11 mouse cellular contexts compared by ENCODE assay signal in genomic region chr4:22946788-22947406, GRCm38 (mm10).
DNase-seq lines count a peak whose midpoint lies in the region; ATAC-seq and TF ChIP-seq lines count a peak whose summit lies in the region.
"Had no signal": no experiment of that assay in that cellular context is flagged by ENCODE, and none has a peak within 500 bp of the region (broad histone marks: within the 10 kb centered on the region; RNA-seq: fewer than 3 reads in every experiment).

No protein-coding gene starts in this region.

- H3K27me3 ChIP-seq in hindbrain, embryonic 16.5 days (replicated peaks; ENCODE audit: control insufficient read depth, insufficient read depth, low read length), result no peaks in the 10 kb centered on the region
- no peaks in the 10 kb centered on the region for H3K27me3 ChIP-seq in neural tube, embryonic 12.5 days (replicated peaks)
- H3K27me3 ChIP-seq in thymus, adult 2 months (ENCODE audit: control insufficient read depth, insufficient read depth, low read length), result no peaks in the 10 kb centered on the region

- no peak overlapping the region for H3K4me3 ChIP-seq in hindbrain, embryonic 16.5 days (ENCODE audit: low read length)
- H3K4me3 ChIP-seq in neural tube, embryonic 12.5 days, result no peak overlapping the region
- no peak overlapping the region for H3K4me3 ChIP-seq in thymus, adult 2 months (ENCODE audit: control insufficient read depth, insufficient read depth, low read length)

- H3K27ac ChIP-seq in hindbrain, embryonic 16.5 days (ENCODE audit: low read depth, low read length), result no peak overlapping the region
- no peak overlapping the region for H3K27ac ChIP-seq in neural tube, embryonic 12.5 days
- no peak overlapping the region for H3K27ac ChIP-seq in thymus, adult 2 months (ENCODE audit: control insufficient read depth, insufficient read depth, low read length)
- H3K27ac ChIP-seq: kidney, postnatal 0 days had no signal

- H3K9me3 ChIP-seq in hindbrain, embryonic 16.5 days (ENCODE audit: control insufficient read depth, low read length), result no peaks in the 10 kb centered on the region
- H3K9me3 ChIP-seq in neural tube, embryonic 12.5 days, result no peaks in the 10 kb centered on the region

- peak; percentile 59 for DNase-seq in cerebellum, postnatal 10 days
- DNase-seq in cerebellum, postnatal 36 days, result no peak
- peak; percentile 45 for DNase-seq in embryo, embryonic 9.5 days (ENCODE audit: extremely low spot score)
- DNase-seq in thymus, adult 2 months, result no peak
- DNase-seq in urinary bladder, postnatal 4 days (ENCODE audit: low spot score in 2 of 2), result no peak
- DNase-seq: gastrocnemius, postnatal 10 days; lung, postnatal 36 days had no signal

- no peak for TF ChIP-seq CTCF in thymus, adult 2 months (IDR thresholded peaks at IDR 0.05; ENCODE audit: borderline replicate concordance, control insufficient read depth, extremely low read depth, insufficient read depth, low read length, poor library complexity)

- TF ChIP-seq POLR2A in thymus, adult 2 months (IDR thresholded peaks at IDR 0.05; ENCODE audit: control insufficient read depth, extremely low read depth, insufficient read depth, low read length, poor library complexity), result no peak

- H3K4me2 ChIP-seq in hindbrain, embryonic 16.5 days (ENCODE audit: low read length), result 0 out of 2 replicates have a peak overlapping the region, but pooled peaks have one; percentile 24
- H3K4me2 ChIP-seq in neural tube, embryonic 12.5 days (replicated peaks), result no peak overlapping the region

- no peaks in the 10 kb centered on the region for H3K36me3 ChIP-seq in hindbrain, embryonic 16.5 days (ENCODE audit: control insufficient read depth, insufficient read depth, low read length)
- no peaks in the 10 kb centered on the region for H3K36me3 ChIP-seq in neural tube, embryonic 12.5 days
- no peaks in the 10 kb centered on the region for H3K36me3 ChIP-seq in thymus, adult 2 months (ENCODE audit: control insufficient read depth, insufficient read depth, low read length)

- WGBS in hindbrain, embryonic 16.5 days, result 33% methylated on average over 7 of the region's 7 CpGs
- WGBS in neural tube, embryonic 12.5 days, result 32% methylated on average over 7 of the region's 7 CpGs
- 77% methylated on average over 7 of the region's 7 CpGs for whole genome bisulfite sequencing in thymus, adult 2 months

- peak; percentile 97 for ATAC-seq in hindbrain, embryonic 16.5 days
- ATAC-seq in neural tube, embryonic 12.5 days (ENCODE audit: low FRiP score, low read depth), result peak; percentile 92
- ATAC-seq in megakaryocyte, adult 5-6 weeks (ENCODE audit: poor library complexity, severe bottlenecking), result no peak

- H3K4me1 ChIP-seq in hindbrain, embryonic 16.5 days (ENCODE audit: control insufficient read depth, insufficient read depth, low read depth, low read length), result peaks cover 4% of the 10 kb centered on the region
- H3K4me1 ChIP-seq in neural tube, embryonic 12.5 days, result peaks cover 10% of the 10 kb centered on the region; the same call in 1 of the 2 replicates
- H3K4me1 ChIP-seq in thymus, adult 2 months (replicated peaks; ENCODE audit: control insufficient read depth, insufficient read depth, low read length), result no peaks in the 10 kb centered on the region

- no peak overlapping the region for H3K9ac ChIP-seq in hindbrain, embryonic 16.5 days (ENCODE audit: low read depth, low read length)
- H3K9ac ChIP-seq in neural tube, embryonic 12.5 days, result no peak overlapping the region

Comparison
In these comparisons a context has a peak if more than half of its experiments do, and no peak if none do; other contexts are left out.
1. DNase-seq: peak in cerebellum, postnatal 10 days (2 of 2) and embryo, embryonic 9.5 days (single experiment); none in cerebellum, postnatal 36 days (0 of 2), thymus, adult 2 months (single experiment) and urinary bladder, postnatal 4 days (0 of 2).